Comparison of ENCODE assay signal across 12 mouse cellular contexts in the genomic region with DNA sequence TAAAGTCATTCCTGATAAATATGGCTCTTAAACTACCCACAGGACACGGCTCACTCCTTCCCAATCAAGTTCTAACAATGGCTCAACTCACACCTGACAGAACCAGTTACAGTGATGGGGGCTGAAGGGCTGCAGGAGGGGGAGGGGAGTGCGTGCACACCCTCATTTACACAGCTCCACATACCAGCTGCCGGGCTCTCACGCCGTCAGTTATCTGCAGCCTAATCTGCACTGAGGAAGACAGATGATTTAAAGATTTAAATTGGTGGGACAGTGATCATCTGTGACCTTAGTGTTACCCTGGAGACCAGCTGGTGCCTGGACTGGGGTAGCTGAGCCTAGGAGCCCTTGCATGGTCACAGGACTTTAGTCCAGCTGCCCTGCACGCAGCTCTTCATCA.
A peak's percentile ranks its signal among the peaks of the same experiment; 100 is the strongest.
DNase-seq lines count a peak whose midpoint lies in the region; ATAC-seq and TF ChIP-seq lines count a peak whose summit lies in the region.
"Had no signal": no experiment of that assay in that cellular context is flagged by ENCODE, and none has a peak within 500 bp of the region (broad histone marks: within the 10 kb centered on the region; RNA-seq: fewer than 3 reads in every experiment).

No protein-coding gene starts in this region.

- ATAC-seq in embryonic facial prominence, embryonic 11.5 days (replicated peaks; ENCODE audit: insufficient number of reproducible peaks, low FRiP score, low TSS enrichment, low read depth): peak; percentile 80
- peak; percentile 84 for ATAC-seq in hindbrain, postnatal 0 days
- no peak for ATAC-seq in midbrain, postnatal 0 days (ENCODE audit: low FRiP score)
- ATAC-seq in kidney, embryonic 14.5 days (ENCODE audit: low FRiP score, low TSS enrichment): no peak
- ATAC-seq in liver, postnatal 0 days: no peak

- no peaks in the 10 kb centered on the region for H3K9me3 ChIP-seq in embryonic facial prominence, embryonic 11.5 days (replicated peaks; ENCODE audit: control insufficient read depth, low read length)
- no peaks in the 10 kb centered on the region for H3K9me3 ChIP-seq in hindbrain, postnatal 0 days (ENCODE audit: low read length)
- H3K9me3 ChIP-seq in midbrain, postnatal 0 days (ENCODE audit: low read length): no peaks in the 10 kb centered on the region
- 0 out of 2 replicates have a peak, but pooled peaks cover 2% of the 10 kb centered on the region for H3K9me3 ChIP-seq in kidney, embryonic 14.5 days (ENCODE audit: control insufficient read depth, low read length)
- no peaks in the 10 kb centered on the region for H3K9me3 ChIP-seq in liver, postnatal 0 days (ENCODE audit: low read length)
- H3K9me3 ChIP-seq: G1E; heart, embryonic 13.5 days; kidney, embryonic 15.5 days had no signal

- no peak for TF ChIP-seq EP300 in liver, postnatal 0 days (IDR thresholded peaks at IDR 0.05; ENCODE audit: low read depth)

- H3K27ac ChIP-seq in embryonic facial prominence, embryonic 11.5 days (replicated peaks; ENCODE audit: low read depth, low read length): no peak overlapping the region
- H3K27ac ChIP-seq in hindbrain, postnatal 0 days: no peak overlapping the region
- no peak overlapping the region for H3K27ac ChIP-seq in midbrain, postnatal 0 days (ENCODE audit: low read depth, low read length)
- no peak overlapping the region for H3K27ac ChIP-seq in kidney, embryonic 14.5 days (ENCODE audit: low read depth, low read length)
- H3K27ac ChIP-seq in liver, postnatal 0 days (ENCODE audit: low read depth): no peak overlapping the region
- H3K27ac ChIP-seq: heart, embryonic 13.5 days; kidney, embryonic 15.5 days had no signal

- H3K27me3 ChIP-seq in embryonic facial prominence, embryonic 11.5 days (ENCODE audit: control insufficient read depth, insufficient read depth, low read length): no peaks in the 10 kb centered on the region
- no peaks in the 10 kb centered on the region for H3K27me3 ChIP-seq in hindbrain, postnatal 0 days (ENCODE audit: insufficient read depth, low read length)
- no peaks in the 10 kb centered on the region for H3K27me3 ChIP-seq in midbrain, postnatal 0 days (ENCODE audit: insufficient read depth, low read length)
- no peaks in the 10 kb centered on the region for H3K27me3 ChIP-seq in kidney, embryonic 14.5 days (ENCODE audit: control insufficient read depth, insufficient read depth, low read length)
- no peaks in the 10 kb centered on the region for H3K27me3 ChIP-seq in liver, postnatal 0 days (ENCODE audit: insufficient read depth, low read length)
- H3K27me3 ChIP-seq: heart, embryonic 13.5 days; kidney, embryonic 15.5 days had no signal

- no peaks in the 10 kb centered on the region for H3K4me1 ChIP-seq in embryonic facial prominence, embryonic 11.5 days (ENCODE audit: control insufficient read depth, insufficient read depth, low read length)
- H3K4me1 ChIP-seq in hindbrain, postnatal 0 days (ENCODE audit: insufficient read depth, low read length): no peaks in the 10 kb centered on the region
- peaks cover 9% of the 10 kb centered on the region for H3K4me1 ChIP-seq in midbrain, postnatal 0 days (ENCODE audit: insufficient read depth, low read length)
- peaks cover 7% of the 10 kb centered on the region for H3K4me1 ChIP-seq in kidney, embryonic 14.5 days (ENCODE audit: control insufficient read depth, insufficient read depth, low read length)
- no peaks in the 10 kb centered on the region for H3K4me1 ChIP-seq in liver, postnatal 0 days (ENCODE audit: insufficient read depth)
- H3K4me1 ChIP-seq: heart, embryonic 13.5 days had no signal

- TF ChIP-seq CTCF in hindbrain, postnatal 0 days (IDR thresholded peaks at IDR 0.05; ENCODE audit: low read depth): no peak
- TF ChIP-seq CTCF in midbrain, postnatal 0 days (IDR thresholded peaks at IDR 0.05): no peak
- TF ChIP-seq CTCF in liver, postnatal 0 days (IDR thresholded peaks at IDR 0.05; ENCODE audit: low read depth): no peak

- WGBS in embryonic facial prominence, embryonic 11.5 days: 27% methylated on average over 6 of the region's 6 CpGs
- WGBS in hindbrain, postnatal 0 days: 38% methylated on average over 6 of the region's 6 CpGs
- WGBS in midbrain, postnatal 0 days: 20% methylated on average over 6 of the region's 6 CpGs
- WGBS in kidney, embryonic 14.5 days: 20% methylated on average over 6 of the region's 6 CpGs
- 44% methylated on average over 6 of the region's 6 CpGs for WGBS in liver, postnatal 0 days (ENCODE audit: insufficient replicate concordance)

- DNase-seq in embryo, embryonic 10 days (ENCODE audit: low spot score): peak; percentile 57
- DNase-seq in embryonic facial prominence, embryonic 11.5 days (ENCODE audit: low spot score): peak; percentile 37
- peak; percentile 13 for DNase-seq in hindbrain, postnatal 0 days (ENCODE audit: low spot score)
- peak; percentile 37 for DNase-seq in midbrain, postnatal 0 days (ENCODE audit: low spot score)
- no peak for DNase-seq in spleen, postnatal 36 days (ENCODE audit: low spot score in 2 of 2)
- no peak for DNase-seq in liver, postnatal 0 days
- DNase-seq: cerebellum, adult 2 months; lung, postnatal 10 days had no signal

- no peak overlapping the region for H3K4me3 ChIP-seq in embryonic facial prominence, embryonic 11.5 days (ENCODE audit: low read depth, low read length)
- H3K4me3 ChIP-seq in hindbrain, postnatal 0 days (ENCODE audit: low read length): no peak overlapping the region
- H3K4me3 ChIP-seq in midbrain, postnatal 0 days (ENCODE audit: low read depth, low read length): no peak overlapping the region
- H3K4me3 ChIP-seq in kidney, embryonic 14.5 days (ENCODE audit: low read length): no peak overlapping the region
- H3K4me3 ChIP-seq in liver, postnatal 0 days (ENCODE audit: low read depth, low read length): no peak overlapping the region
- H3K4me3 ChIP-seq: heart, embryonic 13.5 days; kidney, embryonic 15.5 days had no signal

- H3K36me3 ChIP-seq in embryonic facial prominence, embryonic 11.5 days (replicated peaks; ENCODE audit: control insufficient read depth, insufficient read depth, low read depth, low read length): no peaks in the 10 kb centered on the region
- no peaks in the 10 kb centered on the region for H3K36me3 ChIP-seq in hindbrain, postnatal 0 days (ENCODE audit: insufficient read depth, low read length)
- no peaks in the 10 kb centered on the region for H3K36me3 ChIP-seq in midbrain, postnatal 0 days (ENCODE audit: insufficient read depth, low read length)
- H3K36me3 ChIP-seq in kidney, embryonic 14.5 days (ENCODE audit: control insufficient read depth, insufficient read depth, low read length): no peaks in the 10 kb centered on the region
- H3K36me3 ChIP-seq in liver, postnatal 0 days (replicated peaks; ENCODE audit: insufficient read depth, low read length): no peaks in the 10 kb centered on the region
- H3K36me3 ChIP-seq: G1E; heart, embryonic 13.5 days; kidney, embryonic 15.5 days had no signal

- no peak overlapping the region for H3K4me2 ChIP-seq in embryonic facial prominence, embryonic 11.5 days (ENCODE audit: low read depth, low read length)
- no peak overlapping the region for H3K4me2 ChIP-seq in hindbrain, postnatal 0 days (ENCODE audit: low read depth, low read length)
- no peak overlapping the region for H3K4me2 ChIP-seq in midbrain, postnatal 0 days (ENCODE audit: low read depth, low read length, poor library complexity, severe bottlenecking)
- no peak overlapping the region for H3K4me2 ChIP-seq in kidney, embryonic 14.5 days (replicated peaks; ENCODE audit: low read depth, low read length)
- no peak overlapping the region for H3K4me2 ChIP-seq in liver, postnatal 0 days (ENCODE audit: low read depth, low read length)
- H3K4me2 ChIP-seq: heart, embryonic 13.5 days; kidney, embryonic 15.5 days had no signal

- H3K9ac ChIP-seq in embryonic facial prominence, embryonic 11.5 days (replicated peaks; ENCODE audit: low read length): no peak overlapping the region
- no peak overlapping the region for H3K9ac ChIP-seq in hindbrain, postnatal 0 days (replicated peaks; ENCODE audit: low read length)
- no peak overlapping the region for H3K9ac ChIP-seq in midbrain, postnatal 0 days (replicated peaks; ENCODE audit: low read length, poor library complexity, severe bottlenecking)
- no peak overlapping the region for H3K9ac ChIP-seq in kidney, embryonic 14.5 days (ENCODE audit: low read depth, low read length)
- no peak overlapping the region for H3K9ac ChIP-seq in liver, postnatal 0 days (replicated peaks)
- H3K9ac ChIP-seq: heart, embryonic 13.5 days; kidney, embryonic 15.5 days had no signal

Comparison
In these comparisons a context has a peak if more than half of its experiments do, and no peak if none do; other contexts are left out.
1. DNase-seq: peak in embryo, embryonic 10 days (single experiment), embryonic facial prominence, embryonic 11.5 days (single experiment), hindbrain, postnatal 0 days (single experiment) and midbrain, postnatal 0 days (single experiment); none in spleen, postnatal 36 days (0 of 2) and liver, postnatal 0 days (single experiment).
2. ATAC-seq: peak in embryonic facial prominence, embryonic 11.5 days (single experiment) and hindbrain, postnatal 0 days (single experiment); none in midbrain, postnatal 0 days (single experiment), kidney, embryonic 14.5 days (single experiment) and liver, postnatal 0 days (single experiment).